Mouse (Mus musculus) limb, embryonic 14.5 days (tissue): ENCODE results near the gene Vmo1. TPM values are rescaled to one million over a fixed set of nuclear protein-coding genes. Genes with fewer than 3 reads are reported as not detected.
"Not testable (repeated sequence)": the region's sequence is repeated elsewhere in the genome, so short reads cannot be mapped to it uniquely, and the experiment has no call there.

Experiments used
- ATAC-seq: fragments of 200-750 bp; cut with Nextera tagmentation; 2 replicates; pipeline ENCODE4 v1.8.0; 2017; ENCODE audit warnings: low read depth, moderate number of reproducible peaks, moderate TSS enrichment; ENCODE audit not compliant: low FRiP score
- DNase-seq: peaks from one replicate; pipeline ENCODE4 v3.0.0-alpha.2; 2015; ENCODE audit warnings: low spot score
- H3K27ac ChIP-seq: fragments of 300-500 bp; sonication (generic); replicated peaks from 2 replicates; pipeline ENCODE4 v1.5.1; 2014; ENCODE audit warnings: low read depth, mild to moderate bottlenecking, low read length, moderate library complexity, mixed read lengths
- H3K27me3 ChIP-seq: fragments of 300-500 bp; sonication (generic); 2 replicates; pipeline ENCODE4 v1.6.1; 2014; ENCODE audit warnings: low read length, mixed read lengths; ENCODE audit not compliant: control insufficient read depth, insufficient read depth
- H3K36me3 ChIP-seq: fragments of 300-500 bp; sonication (generic); 2 replicates; pipeline ENCODE4 v1.6.1; 2014; ENCODE audit warnings: mild to moderate bottlenecking, low read length, moderate library complexity, mixed read lengths; ENCODE audit not compliant: control insufficient read depth, insufficient read depth
- H3K4me1 ChIP-seq: fragments of 300-500 bp; sonication (generic); 2 replicates; pipeline ENCODE4 v1.6.1; 2014; ENCODE audit warnings: antibody characterized with exemption, low read length, mixed read lengths; ENCODE audit not compliant: control insufficient read depth, insufficient read depth
- H3K4me2 ChIP-seq: fragments of 300-500 bp; sonication (generic); replicated peaks from 2 replicates; pipeline ENCODE4 v1.6.1; 2014; ENCODE audit warnings: low read depth, mild to moderate bottlenecking, low read length, moderate library complexity; ENCODE audit not compliant: severe bottlenecking
- H3K4me3 ChIP-seq: fragments of 300-500 bp; sonication (generic); replicated peaks from 2 replicates; pipeline ENCODE4 v1.5.1; 2014; ENCODE audit warnings: low read length
- H3K9ac ChIP-seq: fragments of 300-500 bp; sonication (generic); 2 replicates; pipeline ENCODE4 v1.6.1; 2014; ENCODE audit warnings: mild to moderate bottlenecking, low read depth, low read length, moderate library complexity; ENCODE audit not compliant: severe bottlenecking
- H3K9me3 ChIP-seq: fragments of 300-500 bp; sonication (generic); 2 replicates; pipeline ENCODE4 v1.6.1; 2016; ENCODE audit warnings: low read length; ENCODE audit not compliant: control insufficient read depth
- POLR2A ChIP-seq: fragments of 200-500 bp; IDR thresholded peaks from 2 replicates; pipeline ENCODE4 v1.8.0; 2012; ENCODE audit warnings: inconsistent platforms, mild to moderate bottlenecking, moderate library complexity, borderline replicate concordance; ENCODE audit not compliant: insufficient read depth, insufficient read length; ENCODE audit errors: extremely low read depth
- WGBS: fragments of 180-500 bp; shearing (Covaris S2); extraction: QIAGEN DNeasy Blood & Tissue Kit; methylation state at CpG from one replicate; pipeline ENCODE4 v1.1.7; 2014; 5-methylcytosine and 5-hydroxymethylcytosine counted together
- polyA plus RNA-seq, 2 experiments: library from polyadenylated mRNA; depleted of rRNA in 1 of 2; stranded (reverse) in 1 of 2; unstranded in 1 of 2; fragments of >200 nt; fragmentation: Nextera tagmentation in 1 of 2; extraction: Ambion mirVana in 1 of 2; gene quantifications; 2 replicates each; pipeline versions ENCODE4 v1.2.1 to v1.2.3; 2012 to 2014

The Vmo1 gene
- polyA plus RNA-seq, 2 experiments: 0.14 to 0.30 TPM

- Histone ChIP-seq H3K9ac (peak within 1 kb of the TSS; percentile 76), H3K9me3 (no peaks in the 10 kb centered on the region), H3K27ac (no peak within 1 kb of the TSS), H3K4me3 (peak within 1 kb of the TSS; percentile 61), H3K36me3 (no peaks in the 10 kb centered on the region), H3K4me2 (peak within 1 kb of the TSS; percentile 90), H3K27me3 (peaks cover 6% of the 10 kb centered on the region; the same call in 1 of the 2 replicates), H3K4me1 (no peaks in the 10 kb centered on the region; the same call in 1 of the 2 replicates)
- no peak for TF ChIP-seq POLR2A
- peak; percentile 90 for ATAC-seq
- 1% methylated on average over 36 of the region's 65 CpGs for WGBS
- peak; percentile 92 for DNase-seq
Observed at GRCm38 (mm10) chr11:70539877-70540587, 25.6 kb upstream of the Vmo1 start, which contains the start of gene Pld2. TSS of gene Pld2 (plus strand) at chr11:70540064.

- WGBS: 18% methylated on average over 9 of the region's 9 CpGs
- H3K9ac ChIP-seq: peak overlapping the region; percentile 76; the same call in 1 of the 2 replicates
- H3K9me3 ChIP-seq: no peaks in the 10 kb centered on the region
- no peak for DNase-seq
- no peaks in the 10 kb centered on the region; the same call in 1 of the 2 replicates for H3K4me1 ChIP-seq
- no peaks in the 10 kb centered on the region for H3K36me3 ChIP-seq
- peak overlapping the region; percentile 90 for H3K4me2 ChIP-seq
- peaks cover 6% of the 10 kb centered on the region; the same call in 1 of the 2 replicates for H3K27me3 ChIP-seq
- H3K4me3 ChIP-seq: peak overlapping the region; percentile 61
- H3K27ac ChIP-seq: no peak overlapping the region
- ATAC-seq: no peak
- TF ChIP-seq POLR2A: no peak
Observed at GRCm38 (mm10) chr11:70539423-70539822, 25.0 kb upstream of the Vmo1 start.

DNA sequence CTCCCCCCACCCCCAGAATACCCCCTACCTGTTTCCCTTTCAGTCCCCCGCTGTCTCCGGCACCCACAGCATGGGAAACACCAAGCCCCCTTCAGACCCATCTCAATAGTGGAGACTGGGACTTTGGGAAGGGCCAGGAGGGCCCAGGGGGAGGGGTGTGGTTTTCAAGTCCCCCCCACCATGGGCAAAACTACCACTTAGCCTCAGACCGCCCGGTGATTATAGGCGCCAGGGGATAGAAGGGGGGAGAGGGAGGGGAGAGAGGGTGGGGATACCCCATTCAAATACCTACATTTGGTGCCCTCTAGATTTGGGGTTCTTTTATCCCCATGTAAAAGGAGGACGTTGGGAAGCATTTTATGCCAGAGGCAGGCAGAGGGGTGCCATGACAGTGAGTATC is 18.4 kb upstream of the Vmo1 start, which contains the start of gene Gm40193:
Gm40193 (minus strand) TSS at position 101 of the 400 bp plus-strand sequence.
- ATAC-seq (no peak), DNase-seq (no peak)
- H3K4me2 ChIP-seq: no peak within 1 kb of the TSS
- H3K36me3 ChIP-seq: peaks cover 10% of the 10 kb centered on the region
- no peaks in the 10 kb centered on the region for H3K4me1 ChIP-seq
- WGBS: 80% methylated on average over 6 of the region's 6 CpGs
- H3K9me3 ChIP-seq: no peaks in the 10 kb centered on the region
- H3K27ac ChIP-seq: no peak within 1 kb of the TSS
- no peak for TF ChIP-seq POLR2A
- no peak within 1 kb of the TSS for H3K9ac ChIP-seq
- H3K4me3 ChIP-seq: no peak within 1 kb of the TSS
- H3K27me3 ChIP-seq: no peaks in the 10 kb centered on the region

DNA sequence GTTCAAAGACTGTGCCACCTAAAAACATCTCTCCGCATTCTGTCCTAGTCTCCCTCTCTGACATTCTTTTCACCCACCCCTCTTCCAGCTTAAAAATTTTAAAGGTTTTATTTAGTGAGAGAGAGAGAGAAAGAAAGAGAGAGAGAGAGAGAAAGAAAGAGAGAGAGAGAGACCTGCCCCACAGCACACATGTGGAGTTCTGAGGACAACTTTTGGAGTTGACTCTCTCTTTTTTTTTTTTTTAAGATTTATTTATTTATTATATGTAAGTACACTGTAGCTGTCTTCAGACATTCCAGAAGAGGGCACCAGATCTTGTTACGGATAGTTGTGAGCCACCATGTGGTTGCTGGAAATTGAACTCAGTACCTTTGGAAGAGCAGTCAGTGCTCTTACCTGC is 16.6 kb upstream of the Vmo1 start:
- H3K36me3 ChIP-seq: peaks cover 26% of the 10 kb centered on the region
- 81% methylated on average over 2 of the region's 2 CpGs for WGBS
- not testable (repeated sequence) for H3K9me3 ChIP-seq, H3K4me2 ChIP-seq, DNase-seq, H3K27ac ChIP-seq, H3K27me3 ChIP-seq, H3K4me1 ChIP-seq, H3K4me3 ChIP-seq, H3K9ac ChIP-seq, ATAC-seq

DNA sequence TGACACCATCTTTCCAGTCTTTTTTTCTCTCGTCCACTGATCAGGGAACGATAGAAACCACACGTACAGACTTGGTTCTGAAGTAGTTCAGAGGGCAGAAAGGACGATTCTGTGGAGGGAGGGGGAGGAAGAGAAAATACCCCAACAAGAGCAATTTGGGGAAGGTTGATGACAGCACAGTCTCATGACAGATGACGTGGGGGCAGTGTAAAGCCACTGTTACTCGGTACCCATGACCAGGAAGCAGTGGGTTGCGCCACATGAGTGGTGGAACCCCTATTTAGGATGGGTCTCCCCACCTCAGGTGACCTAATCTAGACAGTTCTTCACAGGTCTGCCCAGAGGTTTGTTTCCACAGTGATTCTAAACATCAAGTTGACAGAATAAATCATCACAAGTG is 14.2 kb upstream of the Vmo1 start:
- H3K27me3 ChIP-seq: no peaks in the 10 kb centered on the region
- peaks cover 5% of the 10 kb centered on the region for H3K4me1 ChIP-seq
- TF ChIP-seq POLR2A: no peak
- 92% methylated on average over 7 of the region's 7 CpGs for WGBS
- H3K4me3 ChIP-seq: no peak overlapping the region
- no peak for DNase-seq
- H3K9ac ChIP-seq: no peak overlapping the region
- peaks cover 26% of the 10 kb centered on the region for H3K36me3 ChIP-seq
- no peak for ATAC-seq
- H3K27ac ChIP-seq: no peak overlapping the region
- no peak overlapping the region for H3K4me2 ChIP-seq
- no peaks in the 10 kb centered on the region for H3K9me3 ChIP-seq

GRCm38 (mm10) chr11:70526211-70526610 is 11.8 kb upstream of the Vmo1 start:
- Histone ChIP-seq H3K36me3 (peaks cover 26% of the 10 kb centered on the region), H3K4me1 (peaks cover 5% of the 10 kb centered on the region), H3K27me3 (no peaks in the 10 kb centered on the region), H3K9ac (peak overlapping the region; percentile 72; the same call in 1 of the 2 replicates), H3K9me3 (no peaks in the 10 kb centered on the region), H3K4me2 (peak overlapping the region; percentile 79), H3K27ac (no peak overlapping the region), H3K4me3 (peak overlapping the region; percentile 65)
- 90% methylated on average over 12 of the region's 12 CpGs for WGBS
- no peak for TF ChIP-seq POLR2A
- DNase-seq: no peak
- ATAC-seq: no peak
